ENCODE assay signal across 8 mouse cellular contexts in genomic region chr11:103101866-103102501, GRCm38 (mm10). TPM values are rescaled to one million over a fixed set of nuclear protein-coding genes. Genes with fewer than 3 reads are reported as not detected.
DNase-seq lines count a peak whose midpoint lies in the region; ATAC-seq and TF ChIP-seq lines count a peak whose summit lies in the region.

No protein-coding gene starts in this region.

- H3K9ac ChIP-seq in ES-E14 (ENCODE audit: insufficient read depth, low read depth, low read length, poor library complexity, severe bottlenecking), result peak overlapping the region; percentile 64
- peak overlapping the region; percentile 44 for H3K9ac ChIP-seq in heart, embryonic 11.5 days (ENCODE audit: low read depth, low read length)
- peak overlapping the region; percentile 75 for H3K9ac ChIP-seq in kidney, embryonic 16.5 days (replicated peaks; ENCODE audit: low read length)
- H3K9ac ChIP-seq in liver, embryonic 13.5 days, result peak overlapping the region; percentile 68

- H3K4me1 ChIP-seq in ES-E14 (ENCODE audit: control insufficient read depth in 2 of 2, insufficient read depth in 2 of 2, low read length in 2 of 2, poor library complexity in 1 of 2), result peaks cover 0 to 41% of the 10 kb centered on the region in 2 experiments; a peak in 3 of 4 replicates
- H3K4me1 ChIP-seq in bone marrow, adult 2 months (ENCODE audit: control insufficient read depth, insufficient read depth, low read length), result peaks cover 9% of the 10 kb centered on the region
- H3K4me1 ChIP-seq in embryonic fibroblast, embryonic 13.5 days (ENCODE audit: control insufficient read depth, insufficient read depth, low read length), result peaks cover 10% of the 10 kb centered on the region
- peaks cover 31% of the 10 kb centered on the region for H3K4me1 ChIP-seq in heart, embryonic 11.5 days (ENCODE audit: control insufficient read depth, insufficient read depth, low read length)
- H3K4me1 ChIP-seq in kidney, embryonic 16.5 days (ENCODE audit: insufficient read depth, low read length), result peaks cover 59% of the 10 kb centered on the region
- peaks cover 61% of the 10 kb centered on the region for H3K4me1 ChIP-seq in liver, embryonic 13.5 days (replicated peaks)

- H3K27me3 ChIP-seq in heart, embryonic 11.5 days (ENCODE audit: control insufficient read depth, insufficient read depth, low read length), result peaks cover 32% of the 10 kb centered on the region
- H3K27me3 ChIP-seq in kidney, embryonic 16.5 days (ENCODE audit: insufficient read depth, low read length), result no peaks in the 10 kb centered on the region; the same call in 1 of the 2 replicates
- H3K27me3 ChIP-seq in liver, embryonic 13.5 days, result peaks cover 50% of the 10 kb centered on the region

- peak overlapping the region; percentile 93 for H3K4me2 ChIP-seq in heart, embryonic 11.5 days
- peak overlapping the region; percentile 92 for H3K4me2 ChIP-seq in kidney, embryonic 16.5 days (replicated peaks; ENCODE audit: low read depth, low read length)
- peak overlapping the region; percentile 89 for H3K4me2 ChIP-seq in liver, embryonic 13.5 days

- H3K9me3 ChIP-seq in ES-E14 (ENCODE audit: control insufficient read depth, insufficient read depth, low read depth, low read length), result no peaks in the 10 kb centered on the region
- H3K9me3 ChIP-seq in heart, embryonic 11.5 days (replicated peaks; ENCODE audit: control insufficient read depth, low read length), result no peaks in the 10 kb centered on the region
- no peaks in the 10 kb centered on the region for H3K9me3 ChIP-seq in kidney, embryonic 16.5 days (ENCODE audit: low read length)
- H3K9me3 ChIP-seq in liver, embryonic 13.5 days (replicated peaks), result no peaks in the 10 kb centered on the region

- ATAC-seq in heart, embryonic 11.5 days (replicated peaks; ENCODE audit: insufficient number of reproducible peaks, low FRiP score, low TSS enrichment), result no peak
- 0 out of 2 replicates have a peak, but pooled peaks have one; percentile 8 for ATAC-seq in kidney, embryonic 16.5 days (ENCODE audit: low FRiP score, low TSS enrichment)
- no peak for ATAC-seq in liver, embryonic 13.5 days (ENCODE audit: low read depth)

- peak overlapping the region; percentile 53 to 75 for H3K4me3 ChIP-seq in ES-E14 (ENCODE audit: insufficient read depth in 1 of 2, low read depth in 1 of 2, low read length in 2 of 2, poor library complexity in 1 of 2, severe bottlenecking in 1 of 2)
- peak overlapping the region; percentile 54 for H3K4me3 ChIP-seq in bone marrow, adult 2 months (replicated peaks; ENCODE audit: control insufficient read depth, low read depth, low read length)
- H3K4me3 ChIP-seq in embryonic fibroblast, embryonic 13.5 days (ENCODE audit: insufficient read depth, low read length), result peak overlapping the region; percentile 52
- peak overlapping the region; percentile 45 for H3K4me3 ChIP-seq in heart, embryonic 11.5 days (ENCODE audit: low read depth, low read length)
- peak overlapping the region; percentile 66 for H3K4me3 ChIP-seq in kidney, embryonic 16.5 days (ENCODE audit: low read length)
- H3K4me3 ChIP-seq in liver, embryonic 13.5 days (replicated peaks), result peak overlapping the region; percentile 78

- DNase-seq in ES-E14 (ENCODE audit: low read depth, low spot score), result no peak
- DNase-seq in liver, embryonic 13.5 days, result peak; percentile 58
- peak; percentile 53 to 55 for DNase-seq in natural killer cell, adult 2 months (ENCODE audit: low spot score in 2 of 2)
- peak; percentile 83 for DNase-seq in urinary bladder, postnatal 14 days (ENCODE audit: low spot score)

- H3K27ac ChIP-seq in ES-E14 (ENCODE audit: insufficient read depth, low read depth, low read length, poor library complexity, severe bottlenecking), result no peak overlapping the region
- H3K27ac ChIP-seq in bone marrow, adult 2 months (ENCODE audit: control insufficient read depth, insufficient read depth, low read depth, low read length, poor library complexity), result no peak overlapping the region; the same call in 1 of the 2 replicates
- H3K27ac ChIP-seq in embryonic fibroblast, embryonic 13.5 days (ENCODE audit: insufficient read depth, low read length), result peak overlapping the region; percentile 36
- H3K27ac ChIP-seq in heart, embryonic 11.5 days (ENCODE audit: low read depth, low read length), result peak overlapping the region; percentile 35; the same call in 1 of the 2 replicates
- no peak overlapping the region for H3K27ac ChIP-seq in kidney, embryonic 16.5 days (ENCODE audit: low read length)
- peak overlapping the region; percentile 68 for H3K27ac ChIP-seq in liver, embryonic 13.5 days

- TF ChIP-seq POLR2A in bone marrow, adult 2 months (IDR thresholded peaks at IDR 0.05; ENCODE audit: borderline replicate concordance, control insufficient read depth, low read depth, low read length), result no peak
- TF ChIP-seq POLR2A in embryonic fibroblast, embryonic 13.5 days (IDR thresholded peaks at IDR 0.05; ENCODE audit: low read depth, low read length), result peak; percentile 43; the same call in 1 of the 2 replicates

- 2% methylated on average over 30 of the region's 30 CpGs for WGBS in bone marrow, adult 2 months
- WGBS in heart, embryonic 11.5 days (ENCODE audit: insufficient replicate concordance), result 4% methylated on average over 30 of the region's 30 CpGs
- WGBS in kidney, embryonic 16.5 days, result 4% methylated on average over 30 of the region's 30 CpGs
- 2% methylated on average over 30 of the region's 30 CpGs for WGBS in liver, embryonic 13.5 days (ENCODE audit: insufficient replicate concordance)

- in situ Hi-C loops in ES-E14 (cut with MboI; ENCODE audit: low sequenced_read_pairs in 2 of 2, unreplicated experiment in 2 of 2), result no loop called here

- TF ChIP-seq CTCF in bone marrow, adult 2 months (IDR thresholded peaks at IDR 0.05; ENCODE audit: control insufficient read depth, insufficient read depth, low read length), result peak; percentile 6; the same call in 1 of the 2 replicates
- no peak for TF ChIP-seq CTCF in embryonic fibroblast, embryonic 13.5 days (IDR thresholded peaks at IDR 0.05; ENCODE audit: borderline replicate concordance, insufficient read depth, low read length)

- no peaks in the 10 kb centered on the region for H3K36me3 ChIP-seq in ES-E14 (ENCODE audit: control insufficient read depth, insufficient read depth, low read length, poor library complexity, severe bottlenecking)
- no peaks in the 10 kb centered on the region for H3K36me3 ChIP-seq in heart, embryonic 11.5 days (ENCODE audit: control insufficient read depth, insufficient read depth, low read length)
- H3K36me3 ChIP-seq in kidney, embryonic 16.5 days (ENCODE audit: insufficient read depth, low read length), result no peaks in the 10 kb centered on the region
- peaks cover 19% of the 10 kb centered on the region for H3K36me3 ChIP-seq in liver, embryonic 13.5 days

TF ChIP-seq in ES-E14, 5 proteins besides CTCF, POLR2A, EP300 and RAD21:
- no peak for TF ChIP-seq HCFC1 (IDR thresholded peaks at IDR 0.05; ENCODE audit: borderline replicate concordance, insufficient read depth, low read length)
- TF ChIP-seq ZNF384 (IDR thresholded peaks at IDR 0.05; ENCODE audit: low read depth, low read length), result no peak
- TF ChIP-seq CHD2 (IDR thresholded peaks at IDR 0.05; ENCODE audit: low read depth, low read length), result no peak
- no peak for TF ChIP-seq MAFK (IDR thresholded peaks at IDR 0.05; ENCODE audit: insufficient read depth, low read depth, low read length)
- TF ChIP-seq ZC3H11A (IDR thresholded peaks at IDR 0.05; ENCODE audit: borderline replicate concordance, low read depth, low read length), result no peak

RNA-seq across cellular contexts. Expression of gene Acbd4, which starts 0.5 kb away (rescaled TPM):
- total RNA-seq in ES-E14 (2012; rRNA removed), result 14.0 and 19.7 TPM in 2 replicates
- polyA plus RNA-seq in bone marrow, adult 2 months (2011; ENCODE audit: insufficient read depth, insufficient read length, low replicate concordance, missing spikeins), result 25.5 and 34.1 TPM in 2 replicates
- 23.3 and 24.3 TPM in 2 replicates for polyA plus RNA-seq in embryonic fibroblast, embryonic 13.5 days (2011; ENCODE audit: insufficient read length, low read depth, missing spikeins)
- polyA plus RNA-seq in heart, embryonic 11.5 days (2014; fragmentation: Nextera tagmentation; extraction: Ambion mirVana), result 11.2 and 11.8 TPM in 2 replicates
- 28.7 and 29.9 TPM in 2 replicates for polyA plus RNA-seq in kidney, embryonic 16.5 days (2015; fragmentation: Nextera tagmentation; extraction: Ambion mirVana)
- 60.4 and 62.2 TPM in 2 replicates for polyA plus RNA-seq in liver, embryonic 13.5 days (2015; fragmentation: Nextera tagmentation; extraction: Ambion mirVana)

RNA-seq across cellular contexts. Expression of gene Plcd3, which starts 0.5 kb away (rescaled TPM):
- 8.0 and 13.2 TPM in 2 replicates for total RNA-seq in ES-E14 (2012; rRNA removed)
- 2.6 and 5.1 TPM in 2 replicates for polyA plus RNA-seq in bone marrow, adult 2 months (2011; ENCODE audit: insufficient read depth, insufficient read length, low replicate concordance, missing spikeins)
- polyA plus RNA-seq in embryonic fibroblast, embryonic 13.5 days (2011; ENCODE audit: insufficient read length, low read depth, missing spikeins), result 5.6 and 7.1 TPM in 2 replicates
- 3.0 and 3.5 TPM in 2 replicates for polyA plus RNA-seq in heart, embryonic 11.5 days (2014; fragmentation: Nextera tagmentation; extraction: Ambion mirVana)
- 8.2 and 8.7 TPM in 2 replicates for polyA plus RNA-seq in kidney, embryonic 16.5 days (2015; fragmentation: Nextera tagmentation; extraction: Ambion mirVana)
- polyA plus RNA-seq in liver, embryonic 13.5 days (2015; fragmentation: Nextera tagmentation; extraction: Ambion mirVana), result 0.28 and 0.50 TPM in 2 replicates

RNA-seq across cellular contexts. Expression of gene Hexim1, which starts 14.0 kb away (rescaled TPM):
- total RNA-seq in ES-E14 (2012; rRNA removed), result 20.0 and 29.1 TPM in 2 replicates
- 14.0 and 21.8 TPM in 2 replicates for polyA plus RNA-seq in bone marrow, adult 2 months (2011; ENCODE audit: insufficient read depth, insufficient read length, low replicate concordance, missing spikeins)
- 16.8 and 19.0 TPM in 2 replicates for polyA plus RNA-seq in embryonic fibroblast, embryonic 13.5 days (2011; ENCODE audit: insufficient read length, low read depth, missing spikeins)
- 4.2 and 4.4 TPM in 2 replicates for polyA plus RNA-seq in heart, embryonic 11.5 days (2014; fragmentation: Nextera tagmentation; extraction: Ambion mirVana)
- polyA plus RNA-seq in kidney, embryonic 16.5 days (2015; fragmentation: Nextera tagmentation; extraction: Ambion mirVana), result 5.5 and 6.6 TPM in 2 replicates
- polyA plus RNA-seq in liver, embryonic 13.5 days (2015; fragmentation: Nextera tagmentation; extraction: Ambion mirVana), result 2.6 and 3.0 TPM in 2 replicates

RNA-seq across cellular contexts. Expression of gene Hexim2, which starts 30.2 kb away (rescaled TPM):
- total RNA-seq in ES-E14 (2012; rRNA removed), result 8.5 and 9.7 TPM in 2 replicates
- 2.8 and 5.7 TPM in 2 replicates for polyA plus RNA-seq in bone marrow, adult 2 months (2011; ENCODE audit: insufficient read depth, insufficient read length, low replicate concordance, missing spikeins)
- polyA plus RNA-seq in embryonic fibroblast, embryonic 13.5 days (2011; ENCODE audit: insufficient read length, low read depth, missing spikeins), result 2.3 and 3.1 TPM in 2 replicates
- 3.5 and 5.6 TPM in 2 replicates for polyA plus RNA-seq in heart, embryonic 11.5 days (2014; fragmentation: Nextera tagmentation; extraction: Ambion mirVana)
- polyA plus RNA-seq in kidney, embryonic 16.5 days (2015; fragmentation: Nextera tagmentation; extraction: Ambion mirVana), result 11.3 and 11.8 TPM in 2 replicates
- polyA plus RNA-seq in liver, embryonic 13.5 days (2015; fragmentation: Nextera tagmentation; extraction: Ambion mirVana), result 6.3 and 7.7 TPM in 2 replicates

Comparison
In these comparisons a context has a peak if more than half of its experiments do, and no peak if none do; other contexts are left out.
1. H3K27ac ChIP-seq: peak in embryonic fibroblast, embryonic 13.5 days (single experiment), heart, embryonic 11.5 days (single experiment) and liver, embryonic 13.5 days (single experiment); none in ES-E14 (single experiment), bone marrow, adult 2 months (single experiment) and kidney, embryonic 16.5 days (single experiment).
2. Peak in every context shown above with its lines, with median percentiles within 50 percentile points of each other: H3K4me3 ChIP-seq, H3K9ac ChIP-seq and H3K4me2 ChIP-seq.